Mouse (Mus musculus): ENCODE results near the gene Mapk8ip2. TPM values are rescaled to one million over a fixed set of nuclear protein-coding genes. Genes with fewer than 3 reads are reported as not detected.

Gene Mapk8ip2
- total and polyA plus RNA-seq, 3 experiments: 0.01 to 0.04 TPM; not detected in 1

GRCm38 (mm10) chr15:89475611-89476474 lies 22.1 kb downstream of the Mapk8ip2 start (continued):
- peak; percentile 35; the same call in 1 of the 2 replicates for TF ChIP-seq POLR2AphosphoS2 (IDR thresholded peaks at IDR 0.05; ENCODE audit: low read length)
- no peak for TF ChIP-seq CTCF (IDR thresholded peaks at IDR 0.05 in 2 of 3, conservative IDR thresholded peaks at IDR 0.05 in 1 of 3; ENCODE audit: control insufficient read depth in 1 of 3, insufficient read depth in 1 of 3, low read depth in 2 of 3, low read length in 3 of 3, poor library complexity in 1 of 3, severe bottlenecking in 1 of 3)
- TF ChIP-seq MAZ (IDR thresholded peaks at IDR 0.05; ENCODE audit: low read depth, low read length): peak; percentile 65; the same call in 1 of the 2 replicates
- TF ChIP-seq TCF12 (IDR thresholded peaks at IDR 0.05; ENCODE audit: low read depth, low read length): peak; percentile 27; the same call in 1 of the 2 replicates

- H3K9me3 ChIP-seq (replicated peaks; ENCODE audit: insufficient read depth, low read length): no peaks in the 10 kb centered on the region
- peak overlapping the region; percentile 74 for H3K9ac ChIP-seq (ENCODE audit: control insufficient read depth, low read depth, low read length, poor library complexity, severe bottlenecking)
- DNase-seq (ENCODE audit: low read depth, low spot score): no peak
- H3K4me1 ChIP-seq (ENCODE audit: control insufficient read depth in 1 of 2, insufficient read depth in 2 of 2, low read length in 2 of 2): peaks cover 0 to 9% of the 10 kb centered on the region in 2 experiments; a peak in 2 of 4 replicates
- H3K27me3 ChIP-seq (ENCODE audit: control insufficient read depth in 1 of 2, insufficient read depth in 2 of 2, low read length in 2 of 2): no peaks in the 10 kb centered on the region
- peak; percentile 53; the same call in 1 of the 2 replicates for TF ChIP-seq NELFE (IDR thresholded peaks at IDR 0.05; ENCODE audit: low read depth, low read length)
- peak; percentile 4; the same call in 1 of the 2 replicates for TF ChIP-seq SMC3 (IDR thresholded peaks at IDR 0.05; ENCODE audit: low read depth, low read length)
- no peak for TF ChIP-seq SIN3A (IDR thresholded peaks at IDR 0.05; ENCODE audit: low read length)
- peak overlapping the region; percentile 91 for H3K27ac ChIP-seq (ENCODE audit: control insufficient read depth, low read depth, low read length)
- H3K4me3 ChIP-seq (ENCODE audit: control insufficient read depth in 1 of 2, insufficient read depth in 1 of 2, low read depth in 2 of 2, low read length in 2 of 2): peak overlapping the region; percentile 71 to 76
- H3K79me2 ChIP-seq (ENCODE audit: control insufficient read depth, insufficient read depth, low read length, poor library complexity): no peaks in the 10 kb centered on the region; the same call in 1 of the 2 replicates
- no peaks in the 10 kb centered on the region for H3K36me3 ChIP-seq (ENCODE audit: control insufficient read depth in 1 of 2, insufficient read depth in 2 of 2, low read length in 2 of 2)
These were observed 22.7 kb downstream of the Mapk8ip2 start for GRCm38 (mm10) chr15:89476475-89476815.

- DNase-seq (ENCODE audit: low read depth, low spot score): no peak
- Histone ChIP-seq H3K9me3 (replicated peaks; ENCODE audit: insufficient read depth, low read length) (no peaks in the 10 kb centered on the region), H3K27ac (ENCODE audit: control insufficient read depth, low read depth, low read length) (peak within 1 kb of the TSS; percentile 91), H3K9ac (ENCODE audit: control insufficient read depth, low read depth, low read length, poor library complexity, severe bottlenecking) (peak within 1 kb of the TSS; percentile 74), H3K4me3 (ENCODE audit: control insufficient read depth in 1 of 2, insufficient read depth in 1 of 2, low read depth in 2 of 2, low read length in 2 of 2) (peak within 1 kb of the TSS; percentile 71 to 76), H3K36me3 (ENCODE audit: control insufficient read depth in 1 of 2, insufficient read depth in 2 of 2, low read length in 2 of 2) (no peaks in the 10 kb centered on the region), H3K27me3 (ENCODE audit: control insufficient read depth in 1 of 2, insufficient read depth in 2 of 2, low read length in 2 of 2) (no peaks in the 10 kb centered on the region), H3K79me2 (ENCODE audit: control insufficient read depth, insufficient read depth, low read length, poor library complexity) (no peaks in the 10 kb centered on the region; the same call in 1 of the 2 replicates), H3K4me1 (ENCODE audit: control insufficient read depth in 1 of 2, insufficient read depth in 2 of 2, low read length in 2 of 2) (peaks cover 0 to 9% of the 10 kb centered on the region in 2 experiments; a peak in 2 of 4 replicates)
- TF ChIP-seq MYC (IDR thresholded peaks at IDR 0.05; ENCODE audit: low read depth, low read length) (no peak), JUND (IDR thresholded peaks at IDR 0.05; ENCODE audit: low read depth, low read length) (no peak), ZC3H11A (IDR thresholded peaks at IDR 0.05; ENCODE audit: low read depth, low read length) (no peak), POLR2AphosphoS2 (IDR thresholded peaks at IDR 0.05; ENCODE audit: low read length) (no peak), ETS1 (IDR thresholded peaks at IDR 0.05; ENCODE audit: low read depth, low read length) (no peak), CHD1 (IDR thresholded peaks at IDR 0.05; ENCODE audit: low read depth, low read length) (no peak), NELFE (IDR thresholded peaks at IDR 0.05; ENCODE audit: low read depth, low read length) (no peak), ZMIZ1 (IDR thresholded peaks at IDR 0.05; ENCODE audit: low read depth, low read length) (no peak), HCFC1 (IDR thresholded peaks at IDR 0.05; ENCODE audit: low read depth, low read length) (no peak), MEF2A (IDR thresholded peaks at IDR 0.05; ENCODE audit: extremely low read depth, insufficient replicate concordance, low read depth, low read length, poor library complexity, severe bottlenecking) (no peak), ELF1 (IDR thresholded peaks at IDR 0.05; ENCODE audit: low read depth, low read length) (no peak), POLR2A (IDR thresholded peaks at IDR 0.05; ENCODE audit: control insufficient read depth in 1 of 2, insufficient read depth in 1 of 2, low read depth in 1 of 2, low read length in 2 of 2, poor library complexity in 1 of 2) (no peak), SMC3 (IDR thresholded peaks at IDR 0.05; ENCODE audit: low read depth, low read length) (no peak), TCF12 (IDR thresholded peaks at IDR 0.05; ENCODE audit: low read depth, low read length) (no peak), USF2 (IDR thresholded peaks at IDR 0.05; ENCODE audit: borderline replicate concordance in 1 of 2, insufficient read depth in 1 of 2, low read depth in 1 of 2, low read length in 2 of 2) (no peak)
These were observed 23.4 kb downstream of the Mapk8ip2 start, which contains the start of gene Arsa for GRCm38 (mm10) chr15:89477091-89477491. Arsa (minus strand) TSS chr15:89477425.
